In the genomic region with DNA sequence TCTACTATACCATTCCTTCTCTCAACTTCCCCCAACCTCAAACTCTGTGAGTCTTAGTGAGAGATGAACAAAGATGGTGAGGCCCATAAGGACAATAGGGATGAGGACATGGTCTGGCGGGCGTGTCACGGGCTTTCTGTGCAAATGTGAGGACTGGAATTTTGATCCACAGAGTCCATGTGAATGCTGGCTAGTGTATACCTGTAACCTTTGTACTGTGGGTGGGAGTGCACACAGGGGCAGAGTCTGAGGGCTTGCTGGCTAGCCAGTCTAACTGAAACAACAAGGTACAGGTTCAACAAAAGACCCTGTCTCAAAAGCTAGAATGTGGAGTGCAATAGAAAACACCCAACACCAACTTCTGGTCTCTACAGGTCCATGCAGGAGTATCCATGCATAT, we compare ENCODE assay signal across 14 mouse cellular contexts.
"Had no signal": no experiment of that assay in that cellular context is flagged by ENCODE, and none has a peak within 500 bp of the region (broad histone marks: within the 10 kb centered on the region; RNA-seq: fewer than 3 reads in every experiment).

No protein-coding gene starts in this region.

- H3K4me1 ChIP-seq: liver, embryonic 13.5 days; midbrain, embryonic 13.5 days had no signal

- H3K4me3 ChIP-seq: layer of hippocampus, adult 2 months; limb, embryonic 10.5 days; limb, embryonic 13.5 days; liver, embryonic 13.5 days; midbrain, embryonic 13.5 days had no signal

- H3K36me3 ChIP-seq: limb, embryonic 10.5 days; limb, embryonic 13.5 days; liver, embryonic 13.5 days; midbrain, embryonic 13.5 days had no signal

- H3K9ac ChIP-seq: limb, embryonic 13.5 days; liver, embryonic 13.5 days; liver, postnatal 0 days; lung, embryonic 14.5 days; midbrain, embryonic 13.5 days had no signal

- H3K4me2 ChIP-seq: limb, embryonic 13.5 days; liver, embryonic 13.5 days; lung, embryonic 14.5 days; midbrain, embryonic 13.5 days had no signal

- H3K27me3 ChIP-seq: limb, embryonic 13.5 days; liver, embryonic 13.5 days; midbrain, embryonic 13.5 days had no signal

- H3K27ac ChIP-seq: layer of hippocampus, adult 2 months; limb, embryonic 10.5 days; limb, embryonic 13.5 days; liver, embryonic 13.5 days; macrophage; midbrain, embryonic 13.5 days had no signal

- DNase-seq: kidney, postnatal 25 days; layer of hippocampus, adult 9-11 months; liver; liver, embryonic 13.5 days; liver, postnatal 0 days; thymus, adult 18-20 months; thymus, postnatal 36 days had no signal

- H3K9me3 ChIP-seq: limb, embryonic 10.5 days; limb, embryonic 13.5 days; liver, embryonic 13.5 days; midbrain, embryonic 13.5 days had no signal

- ATAC-seq: inflammation-experienced regulatory T-cells, adult 6 months; liver, postnatal 0 days; midbrain, embryonic 13.5 days had no signal
